Mouse (Mus musculus): Measurements from ENCODE around the gene Tm4sf20.

The Tm4sf20 gene

DNA sequence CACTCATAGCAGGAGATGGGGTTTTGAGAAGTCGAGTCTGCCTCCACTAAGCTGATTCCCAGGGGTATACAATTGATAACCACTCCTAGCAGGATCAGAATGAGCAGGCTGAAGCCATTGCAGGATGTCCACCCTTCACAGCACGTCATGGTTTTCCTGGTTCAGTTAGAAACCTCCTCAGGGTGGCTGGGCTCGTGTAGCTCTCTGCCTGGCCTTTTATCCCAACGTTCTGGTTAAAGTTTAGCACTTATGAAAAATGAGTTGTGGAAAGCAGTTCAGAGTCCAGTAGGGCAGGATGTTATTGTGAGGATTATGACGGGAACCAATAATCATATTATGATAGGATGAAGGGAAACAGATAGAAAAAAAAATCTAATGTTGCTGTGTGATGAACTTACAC is at the start of gene Tm4sf20:
Gene Tm4sf20, minus strand, starts transcription at position 193 of the 400 bp plus-strand sequence.
- no peak for DNase-seq (ENCODE audit: low spot score in 2 of 2)

DNA sequence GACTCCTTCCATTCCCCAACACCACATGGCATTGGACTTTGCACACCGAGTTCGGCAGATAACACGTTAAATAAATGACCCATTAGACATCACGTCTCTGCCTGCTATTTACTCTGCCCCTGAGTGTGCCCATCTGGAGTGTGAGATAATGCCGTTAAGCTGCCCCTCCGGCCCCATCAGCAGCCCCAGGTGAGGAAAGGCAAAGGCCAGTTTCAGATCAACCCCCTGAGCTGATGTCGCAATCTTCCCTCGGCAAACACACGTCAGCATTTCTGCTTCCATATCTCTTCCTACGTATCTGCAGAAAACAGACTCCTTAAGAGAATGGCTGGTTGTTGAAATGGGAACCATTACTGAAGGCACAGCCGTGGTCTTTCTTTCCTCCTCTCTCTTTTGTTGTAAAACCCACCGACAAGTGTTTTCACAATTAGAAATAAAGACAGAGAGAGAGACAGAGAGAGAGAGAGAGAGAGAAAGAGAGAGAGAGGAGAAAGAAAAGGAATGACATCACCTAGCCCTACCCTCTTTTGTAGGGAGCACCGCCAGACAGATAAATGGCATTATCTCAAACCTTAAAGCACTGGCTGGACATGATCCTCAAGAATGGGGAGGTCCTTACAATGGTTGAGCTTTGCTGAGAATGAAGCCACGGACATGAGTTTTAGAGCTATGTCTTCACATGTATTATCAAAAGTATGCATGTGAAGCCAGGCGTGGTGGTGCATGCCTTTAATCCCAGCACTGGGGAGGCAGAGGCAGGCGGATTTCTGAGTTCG is 47.9 kb upstream of the Tm4sf20 start:
- no peak for DNase-seq (ENCODE audit: low spot score in 2 of 2)

DNA sequence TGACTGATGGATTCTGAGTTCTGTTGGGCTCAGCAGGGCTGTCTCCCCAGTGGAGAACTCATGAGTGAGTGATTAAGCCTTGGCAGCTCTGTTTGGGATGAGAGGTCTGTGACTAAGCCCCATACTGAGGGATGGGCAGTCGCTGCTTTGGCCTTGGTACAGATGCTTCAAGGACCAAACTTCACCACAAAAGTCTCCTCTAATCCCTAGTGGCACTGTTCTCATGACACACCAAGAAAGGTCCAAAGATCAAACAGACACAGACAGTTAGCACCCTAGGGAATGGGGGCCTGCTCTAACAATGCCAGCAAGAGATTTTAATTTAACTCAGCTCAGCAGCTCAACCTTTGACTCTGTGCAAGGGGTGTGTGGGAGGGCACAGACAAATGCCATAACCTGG is 43.5 kb upstream of the Tm4sf20 start:
- DNase-seq (ENCODE audit: low spot score in 2 of 2): no peak

DNA sequence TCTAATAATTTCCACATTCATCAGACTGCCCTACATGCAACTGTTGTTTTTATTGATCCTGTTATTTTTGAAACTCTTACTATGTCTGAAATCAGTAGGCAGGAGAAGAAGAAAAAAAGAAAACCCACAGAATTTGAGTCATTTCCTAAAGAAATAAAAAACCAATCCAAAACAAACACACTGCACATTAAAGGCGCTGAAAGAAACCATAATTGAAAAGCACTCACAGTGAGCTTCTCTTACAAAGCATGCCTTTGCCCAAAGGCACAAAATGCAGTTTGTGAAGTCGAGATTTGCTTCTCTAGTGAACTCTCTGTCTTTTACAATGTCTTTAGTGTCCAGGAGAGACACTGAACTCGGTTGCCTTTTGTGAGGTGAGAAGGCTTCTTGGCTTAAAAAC is 40.3 kb upstream of the Tm4sf20 start:
- no peak for DNase-seq (ENCODE audit: low spot score in 2 of 2)

- DNase-seq (ENCODE audit: low spot score in 2 of 2): no peak
Measured at GRCm38 (mm10) chr1:82807206-82807605, 38.9 kb upstream of the Tm4sf20 start.

DNA sequence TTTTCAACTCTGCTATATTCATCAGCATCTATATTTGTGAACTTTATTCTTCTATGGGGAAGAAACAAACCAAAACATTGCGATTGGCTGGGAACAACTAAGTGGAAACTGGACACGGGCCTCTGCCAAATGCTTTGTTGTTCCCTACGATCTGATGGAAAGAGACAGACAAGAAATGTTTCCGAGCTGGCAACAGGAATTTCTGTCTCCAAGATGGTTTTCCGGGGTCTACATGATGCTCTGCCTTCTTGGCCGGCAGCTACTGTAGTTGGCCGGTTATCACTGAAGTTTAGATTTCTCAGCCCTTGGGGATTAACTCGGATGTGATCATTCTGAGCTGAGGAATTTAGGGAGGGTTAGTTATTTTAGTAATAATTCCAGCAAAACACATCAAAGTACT is 38.1 kb upstream of the Tm4sf20 start:
- DNase-seq (ENCODE audit: low spot score in 2 of 2): no peak

DNA sequence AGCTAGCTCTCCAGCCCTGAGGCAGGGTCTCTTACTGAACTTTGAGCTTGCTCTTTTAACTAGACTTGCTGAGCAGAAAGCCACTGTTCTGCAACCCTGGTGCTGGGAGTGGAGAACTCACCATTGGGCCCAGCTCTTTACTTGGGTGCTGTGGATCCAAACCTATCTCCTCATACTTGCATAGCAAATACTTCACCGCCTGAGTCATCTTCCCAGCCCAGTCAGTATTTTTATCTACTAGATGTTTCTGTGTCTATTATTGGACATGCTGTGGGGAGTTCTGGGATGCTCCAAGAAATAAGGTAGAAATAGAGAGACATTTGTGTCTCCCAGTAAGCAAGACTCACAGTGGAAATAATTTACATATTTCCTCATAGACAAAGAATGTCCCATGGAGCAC is 35.8 kb upstream of the Tm4sf20 start:
- DNase-seq (ENCODE audit: low spot score in 2 of 2): peak in 1 of 2 experiments; percentile 27

DNA sequence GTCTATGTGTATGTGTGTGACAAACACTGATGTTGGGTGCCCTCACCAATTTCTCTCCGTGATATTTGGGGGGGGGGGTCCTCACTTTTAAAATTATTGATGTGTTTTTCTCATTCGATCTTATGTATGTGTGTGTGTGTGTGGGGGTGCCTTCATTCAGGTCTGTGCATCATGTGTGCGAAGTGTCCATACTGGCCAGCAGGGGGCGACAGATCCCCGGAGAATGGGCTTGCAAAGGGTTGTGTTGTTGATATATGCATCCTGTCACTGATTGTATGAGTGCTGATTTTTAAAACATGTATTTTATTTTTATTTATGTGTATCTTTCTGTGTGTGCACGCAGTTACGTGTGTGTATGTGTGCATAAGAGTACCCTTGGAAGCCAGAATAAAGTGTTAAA is 35.3 kb upstream of the Tm4sf20 start:
- no peak for DNase-seq (ENCODE audit: low spot score in 2 of 2)

GRCm38 (mm10) chr1:82801105-82801783 is 33.0 kb upstream of the Tm4sf20 start:
- DNase-seq (ENCODE audit: low spot score in 2 of 2): peak in 1 of 2 experiments; percentile 12

DNA sequence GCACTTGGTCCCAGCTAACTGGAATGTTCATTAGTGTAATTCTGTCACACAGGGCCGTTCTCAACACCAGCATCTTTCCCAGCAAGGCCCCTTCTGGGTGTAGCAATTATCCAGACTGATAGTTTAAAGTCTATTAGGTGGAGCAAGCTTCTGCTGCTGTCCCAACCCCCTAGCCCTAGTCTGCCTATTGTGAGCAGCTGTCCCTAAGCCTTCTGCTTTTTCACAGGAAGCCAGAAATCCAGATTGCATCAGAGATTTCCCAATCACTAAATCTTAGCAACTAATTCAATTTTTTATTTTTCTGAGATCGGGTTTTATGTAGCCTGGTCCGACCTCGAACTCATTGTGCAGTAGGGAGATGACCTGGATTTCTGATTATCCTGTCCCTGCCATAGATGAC is 30.7 kb upstream of the Tm4sf20 start:
- DNase-seq (ENCODE audit: low spot score in 2 of 2): no peak

- no peak for DNase-seq (ENCODE audit: low spot score in 2 of 2)
Measured at GRCm38 (mm10) chr1:82798304-82798703, 30.0 kb upstream of the Tm4sf20 start.

DNA sequence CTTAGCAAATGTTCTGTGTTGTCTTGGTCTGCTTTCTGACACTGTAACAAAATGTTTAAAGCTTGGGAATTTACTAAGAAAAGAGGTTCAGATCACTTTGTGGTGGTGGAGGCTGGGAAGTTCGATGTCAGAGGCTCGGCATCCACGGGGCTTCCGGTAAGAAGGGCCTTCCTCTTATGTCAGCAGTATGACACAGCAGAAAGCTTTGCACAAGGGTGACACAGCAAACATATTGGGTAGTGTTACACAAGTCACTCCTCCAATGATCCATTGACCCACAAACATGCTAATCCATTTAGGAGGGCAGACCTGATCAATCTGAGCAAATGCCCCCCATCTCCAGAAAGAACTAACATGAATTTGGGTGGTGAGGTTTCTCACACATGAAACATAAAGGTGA is 28.8 kb upstream of the Tm4sf20 start:
- no peak for DNase-seq (ENCODE audit: low spot score in 2 of 2)

GRCm38 (mm10) chr1:82795702-82796443 is 27.6 kb upstream of the Tm4sf20 start:
- peak in 1 of 2 experiments; percentile 16 for DNase-seq (ENCODE audit: low spot score in 2 of 2)

DNA sequence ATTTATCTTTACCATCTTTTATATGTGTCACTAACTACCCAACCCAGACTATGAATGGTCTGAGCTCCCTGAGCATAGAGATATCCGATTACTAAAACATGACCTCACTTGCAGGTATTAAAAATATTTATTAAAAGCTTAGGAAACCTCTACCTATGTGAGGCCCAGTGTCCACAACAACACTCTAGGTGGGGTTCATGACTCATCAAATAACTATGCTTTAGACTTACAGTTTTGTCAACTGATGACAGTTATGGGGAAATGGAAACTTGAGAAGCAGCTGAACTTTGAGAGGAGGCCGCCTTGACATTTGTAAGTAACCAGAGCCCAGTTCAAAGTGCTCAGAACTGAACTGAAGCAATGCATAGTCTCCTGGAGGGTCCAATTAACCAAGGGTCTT is 26.9 kb upstream of the Tm4sf20 start:
- no peak for DNase-seq (ENCODE audit: low spot score in 2 of 2)

- DNase-seq (ENCODE audit: low spot score in 2 of 2): peak in 1 of 2 experiments; percentile 54
Measured at GRCm38 (mm10) chr1:82793986-82794385, 25.7 kb upstream of the Tm4sf20 start.

DNA sequence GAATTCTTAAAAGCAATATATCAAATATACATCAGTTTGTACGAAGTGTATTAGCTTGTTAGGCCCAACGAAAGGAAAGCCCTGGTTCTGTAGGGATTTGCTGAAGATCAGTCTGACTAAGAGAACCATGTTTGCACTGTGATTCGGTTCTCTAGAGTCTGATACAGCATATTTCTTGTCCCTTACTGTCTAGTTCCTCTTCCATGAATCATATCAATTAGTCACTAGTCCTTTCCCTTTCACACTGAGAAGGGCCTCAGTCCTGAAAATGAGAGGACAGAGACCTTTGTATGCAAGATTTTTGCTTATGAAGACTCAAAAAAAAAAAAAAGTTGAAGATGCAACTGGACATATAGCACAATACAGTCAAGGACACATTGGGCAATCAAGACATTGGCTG is 24.8 kb upstream of the Tm4sf20 start:
- DNase-seq (ENCODE audit: low spot score in 2 of 2): no peak

- DNase-seq (ENCODE audit: low spot score in 2 of 2): no peak
Measured at GRCm38 (mm10) chr1:82792238-82792637, 24.0 kb upstream of the Tm4sf20 start.

DNA sequence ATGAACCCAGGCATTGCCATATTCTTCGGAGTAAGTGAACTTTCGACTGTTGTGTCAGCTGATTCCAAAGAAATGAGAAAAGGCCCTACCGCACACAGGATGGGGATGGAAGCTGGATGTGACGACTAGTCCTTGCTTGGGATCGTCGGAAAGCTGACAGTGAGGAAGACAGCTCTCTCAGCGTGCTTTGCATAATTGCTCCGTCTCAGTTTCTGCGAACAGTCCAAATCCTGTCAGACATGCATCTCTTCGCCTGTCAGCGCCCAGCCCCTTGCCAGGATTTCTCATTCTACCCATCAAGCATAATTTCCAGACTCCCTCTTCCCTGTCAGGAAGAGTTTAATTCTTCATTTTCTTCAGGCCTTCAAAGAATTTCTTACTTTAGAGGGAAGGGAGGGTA is 22.8 kb upstream of the Tm4sf20 start:
- DNase-seq (ENCODE audit: low spot score in 2 of 2): no peak

- DNase-seq (ENCODE audit: low spot score in 2 of 2): peak in 1 of 2 experiments; percentile 25
Measured at GRCm38 (mm10) chr1:82788070-82788469, 19.8 kb upstream of the Tm4sf20 start.

DNA sequence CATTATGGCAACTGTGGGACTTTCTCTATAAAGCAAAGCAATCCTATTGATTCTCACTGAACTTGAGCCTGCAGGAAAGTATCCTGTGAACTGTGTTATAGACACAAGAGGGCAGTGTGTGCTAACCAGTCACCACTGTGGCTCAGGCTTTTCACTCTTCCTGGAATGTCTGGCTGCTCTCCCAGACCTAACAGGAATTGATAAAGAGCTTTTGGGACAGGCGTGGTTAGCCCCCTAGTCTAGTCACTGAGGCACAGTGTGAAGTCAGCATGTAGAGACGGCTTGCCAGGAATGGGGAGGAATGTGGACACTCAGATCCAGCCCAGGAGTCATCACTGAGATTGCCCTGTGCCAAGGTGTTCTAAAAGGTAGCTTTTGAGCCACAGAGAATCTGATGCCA is 19.2 kb upstream of the Tm4sf20 start:
- peak in 1 of 2 experiments; percentile 77 for DNase-seq (ENCODE audit: low spot score in 2 of 2)

DNA sequence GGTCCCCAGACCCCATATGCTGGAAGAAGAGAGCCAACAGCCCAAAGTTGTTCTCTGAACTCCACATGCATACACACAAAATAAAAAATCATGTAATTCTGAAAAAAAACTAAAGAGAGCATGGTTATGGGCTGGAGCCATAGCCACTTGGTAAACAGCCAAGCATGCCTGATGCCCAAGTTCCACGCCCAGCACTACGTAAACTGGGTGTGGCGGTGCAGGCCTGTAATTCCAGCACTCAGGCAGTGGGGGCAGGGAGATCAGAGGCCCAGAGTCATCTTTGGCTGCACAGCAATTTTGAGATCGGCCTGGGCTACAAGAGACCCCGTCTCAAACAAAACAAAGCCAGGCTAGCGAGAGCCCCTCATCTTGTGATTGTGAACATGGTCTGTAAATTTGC is 17.3 kb upstream of the Tm4sf20 start:
- DNase-seq (ENCODE audit: low spot score in 2 of 2): no peak

GRCm38 (mm10) chr1:82783559-82783958 is 15.3 kb upstream of the Tm4sf20 start:
- DNase-seq (ENCODE audit: low spot score in 2 of 2): no peak

Measured in frontal cortex, postnatal 36 days (tissue).